Mouse (Mus musculus): ENCODE data around the gene Acsl3.

DNA sequence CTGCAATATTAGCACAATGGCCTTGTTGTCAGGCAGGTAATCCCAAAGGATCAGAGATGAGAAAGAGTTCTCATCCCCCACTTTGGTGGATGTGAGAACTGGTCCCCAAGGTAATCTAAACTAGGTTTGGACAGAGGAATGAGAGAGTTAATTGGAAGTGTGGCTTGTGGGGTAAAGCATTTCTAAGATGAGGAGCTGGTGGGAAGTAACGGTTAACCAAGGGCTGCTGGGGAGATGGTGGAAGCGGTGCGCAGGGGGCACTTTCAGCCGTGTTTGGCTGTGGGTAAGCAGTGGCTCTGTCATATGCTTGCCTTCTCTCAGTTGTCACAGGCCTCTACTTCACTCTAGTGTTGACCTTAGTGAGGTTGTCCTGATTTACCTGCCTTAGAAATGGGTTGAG, 85.7 kb downstream of the Acsl3 start:
- TF ChIP-seq CTCF (IDR thresholded peaks at IDR 0.05; ENCODE audit: borderline replicate concordance, extremely low read depth, insufficient read depth, insufficient read length) (no peak), POLR2A (IDR thresholded peaks at IDR 0.05; ENCODE audit: borderline replicate concordance, extremely low read depth, insufficient read depth, insufficient read length, poor library complexity, severe bottlenecking) (no peak)
